In the genomic region with DNA sequence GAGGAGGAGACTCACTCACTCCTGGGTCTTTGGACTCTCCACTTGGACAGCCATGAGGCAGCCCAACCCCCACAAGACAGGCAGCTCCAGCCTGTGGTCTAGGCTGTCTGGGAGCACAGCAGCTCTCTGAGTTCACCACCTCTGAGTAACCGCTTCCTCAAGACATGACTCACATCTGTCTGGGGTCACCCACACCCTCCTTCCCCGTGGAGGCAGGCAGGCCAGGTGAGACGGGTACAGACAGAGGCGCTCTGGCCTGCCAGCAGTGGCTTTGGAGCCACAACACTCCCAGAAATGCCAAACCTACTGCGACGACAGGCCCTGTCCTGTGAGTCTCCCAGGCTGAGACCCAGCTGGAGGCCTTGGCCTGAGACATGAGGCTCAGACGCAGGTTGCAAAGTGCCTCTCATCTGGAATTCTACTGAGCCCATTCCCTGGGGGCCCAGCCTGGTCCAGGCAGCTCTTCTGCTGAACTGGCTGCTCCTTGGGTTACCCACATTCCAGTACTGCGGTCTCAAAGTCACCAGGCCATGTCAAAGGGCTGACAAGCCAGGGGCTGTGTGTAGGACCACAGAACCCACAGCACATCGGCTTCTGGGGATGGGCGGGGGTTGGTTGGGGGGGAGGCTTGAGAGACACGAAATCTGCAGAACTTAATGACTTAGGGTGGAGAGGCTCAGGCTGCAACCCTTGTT, we compare ENCODE assay signal across 10 mouse cellular contexts. TPM values are rescaled to one million over a fixed set of nuclear protein-coding genes. Genes with fewer than 3 reads are reported as not detected.
DNase-seq lines count a peak whose midpoint lies in the region; ATAC-seq and TF ChIP-seq lines count a peak whose summit lies in the region.
"Had no signal": no experiment of that assay in that cellular context is flagged by ENCODE, and none has a peak within 500 bp of the region (broad histone marks: within the 10 kb centered on the region; RNA-seq: fewer than 3 reads in every experiment).

No protein-coding gene starts in this region.

- peak overlapping the region; percentile 48 for H3K27ac ChIP-seq in forebrain, embryonic 10.5 days
- no peak overlapping the region for H3K27ac ChIP-seq in forebrain, postnatal 0 days (ENCODE audit: low read depth, low read length)

- ATAC-seq in forebrain, postnatal 0 days = no peak

- no peak for TF ChIP-seq CTCF in forebrain, postnatal 0 days (IDR thresholded peaks at IDR 0.05; ENCODE audit: low read depth)

- no peaks in the 10 kb centered on the region for H3K36me3 ChIP-seq in forebrain, embryonic 10.5 days (replicated peaks)
- H3K36me3 ChIP-seq in forebrain, postnatal 0 days (ENCODE audit: insufficient read depth) = no peaks in the 10 kb centered on the region
- no peaks in the 10 kb centered on the region for H3K36me3 ChIP-seq in megakaryocyte, embryonic 14.5 days (replicated peaks; ENCODE audit: low read length)

- H3K9me3 ChIP-seq in forebrain, embryonic 10.5 days = no peaks in the 10 kb centered on the region
- H3K9me3 ChIP-seq in forebrain, postnatal 0 days (ENCODE audit: low read length) = no peaks in the 10 kb centered on the region
- H3K9me3 ChIP-seq in megakaryocyte, embryonic 14.5 days = no peaks in the 10 kb centered on the region

- no peak overlapping the region for H3K4me3 ChIP-seq in forebrain, embryonic 10.5 days
- H3K4me3 ChIP-seq in forebrain, postnatal 0 days (ENCODE audit: low read depth, low read length) = no peak overlapping the region
- peak overlapping the region; percentile 34 for H3K4me3 ChIP-seq in megakaryocyte, embryonic 14.5 days (replicated peaks)

- no peak overlapping the region for H3K9ac ChIP-seq in forebrain, postnatal 0 days

- H3K27me3 ChIP-seq in forebrain, embryonic 10.5 days (ENCODE audit: poor library complexity, severe bottlenecking) = peaks cover 16% of the 10 kb centered on the region; the same call in 1 of the 2 replicates
- no peaks in the 10 kb centered on the region for H3K27me3 ChIP-seq in forebrain, postnatal 0 days (ENCODE audit: insufficient read depth, low read length)
- peaks cover 99% of the 10 kb centered on the region for H3K27me3 ChIP-seq in megakaryocyte, embryonic 14.5 days (replicated peaks)

- no peak for DNase-seq in forebrain, embryonic 10.5 days (ENCODE audit: extremely low spot score, low spot score)
- DNase-seq in forebrain, postnatal 0 days = no peak
- DNase-seq in 3T3-L1 (ENCODE audit: low read depth, low spot score) = peak; percentile 95
- DNase-seq in fibroblast of lung, adult 2 months (ENCODE audit: low read depth) = peak; percentile 94
- no peak for DNase-seq in left cerebral cortex, adult 9 months (ENCODE audit: low spot score in 2 of 2)
- no peak for DNase-seq in right cerebral cortex, postnatal 10 days (ENCODE audit: low spot score in 2 of 2)
- DNase-seq in adrenal gland, adult 8-10 months = no peak
- DNase-seq: embryo, embryonic 11 days had no signal

- H3K4me2 ChIP-seq in forebrain, postnatal 0 days (ENCODE audit: low read depth) = no peak overlapping the region

- peaks cover 81% of the 10 kb centered on the region for H3K4me1 ChIP-seq in forebrain, embryonic 10.5 days
- peaks cover 9% of the 10 kb centered on the region for H3K4me1 ChIP-seq in forebrain, postnatal 0 days (ENCODE audit: insufficient read depth)
- H3K4me1 ChIP-seq in megakaryocyte, embryonic 14.5 days = peaks cover 24% of the 10 kb centered on the region

- 69% methylated on average over 11 of the region's 11 CpGs for WGBS in forebrain, embryonic 10.5 days
- 69% methylated on average over 11 of the region's 11 CpGs for WGBS in forebrain, postnatal 0 days

RNA-seq across cellular contexts. Expression of a gene that starts 12.6 kb away (rescaled TPM):
- polyA plus RNA-seq in forebrain, embryonic 10.5 days (2016; fragmentation: Nextera tagmentation; extraction: Ambion mirVana) = 1.3 and 1.8 TPM in 2 replicates
- 6.9 and 8.5 TPM in 2 replicates for total RNA-seq in forebrain, postnatal 0 days (2014; rRNA removed)
- 2.5 and 3.1 TPM in 2 replicates for polyA plus RNA-seq in forebrain, postnatal 0 days (2015; fragmentation: Nextera tagmentation; extraction: Ambion mirVana)
- polyA plus RNA-seq in megakaryocyte, embryonic 14.5 days (2012; ENCODE audit: insufficient read depth, low replicate concordance) = 5.3 and 26.8 TPM in 2 replicates
- total RNA-seq in adrenal gland, adult 8-10 months (2022) = 10 to 100 TPM; 29.4 to 57.0 (median 38.3) TPM

RNA-seq across cellular contexts. Expression of a gene that starts 45.1 kb away (rescaled TPM):
- not detected in 2 replicates for polyA plus RNA-seq in forebrain, embryonic 10.5 days (2016; fragmentation: Nextera tagmentation; extraction: Ambion mirVana)
- 0.52 TPM in 1 of 2 replicates, not detected in the other for total RNA-seq in forebrain, postnatal 0 days (2014; rRNA removed)
- 0.44 and 0.45 TPM in 2 replicates for polyA plus RNA-seq in forebrain, postnatal 0 days (2015; fragmentation: Nextera tagmentation; extraction: Ambion mirVana)
- 2.8 TPM in 1 of 2 replicates, not detected in the other for polyA plus RNA-seq in megakaryocyte, embryonic 14.5 days (2012; ENCODE audit: insufficient read depth, low replicate concordance)
- total RNA-seq in adrenal gland, adult 8-10 months (2022) = 1 to 10 TPM; 1.1 to 5.3 (median 2.5) TPM
- total RNA-seq: left cerebral cortex, postnatal 25 days had no signal

Comparison
In these comparisons a context has a peak if more than half of its experiments do, and no peak if none do; other contexts are left out.
1. DNase-seq: peak in 3T3-L1 (single experiment) and fibroblast of lung, adult 2 months (single experiment); none in forebrain, embryonic 10.5 days (single experiment), forebrain, postnatal 0 days (single experiment), left cerebral cortex, adult 9 months (0 of 2), right cerebral cortex, postnatal 10 days (0 of 2) and adrenal gland, adult 8-10 months (single experiment).